Mouse (Mus musculus): Measurements from ENCODE around the gene Rab44. TPM values are rescaled to one million over a fixed set of nuclear protein-coding genes. Genes with fewer than 3 reads are reported as not detected.

The Rab44 gene
- polyA plus RNA-seq (2015; fragmentation: Nextera tagmentation; extraction: Ambion mirVana) = 2.3 and 3.9 TPM in 2 replicates

GRCm38 (mm10) chr17:29113591-29114352 lies at the start of gene Rab44:
Gene Rab44, plus strand, starts transcription at chr17:29114145.

GRCm38 (mm10) chr17:29090776-29091175 lies 23.2 kb upstream of the Rab44 start, which contains the start of gene Cdkn1a:
Gene Cdkn1a, plus strand, starts transcription at chr17:29090976.

Other genes with a start within 250 kb of the Rab44 start
- gene 4930539E08Rik, start 198.8 kb upstream of the Rab44 start, polyA plus RNA-seq (2015; fragmentation: Nextera tagmentation; extraction: Ambion mirVana) = 0.06 and 0.07 TPM in 2 replicates
- gene Pxt1, start 170.3 kb upstream of the Rab44 start, polyA plus RNA-seq (2015; fragmentation: Nextera tagmentation; extraction: Ambion mirVana) = 0.44 and 0.45 TPM in 2 replicates
- gene Kctd20, start 162.2 kb upstream of the Rab44 start, polyA plus RNA-seq (2015; fragmentation: Nextera tagmentation; extraction: Ambion mirVana) = 37.8 and 40.0 TPM in 2 replicates
- gene Stk38, start 106.2 kb upstream of the Rab44 start, polyA plus RNA-seq (2015; fragmentation: Nextera tagmentation; extraction: Ambion mirVana) = 58.2 and 58.7 TPM in 2 replicates
- gene Srsf3, start 81.5 kb upstream of the Rab44 start, polyA plus RNA-seq (2015; fragmentation: Nextera tagmentation; extraction: Ambion mirVana) = 130 and 166 TPM in 2 replicates
- 506 and 575 TPM in 2 replicates for gene Cdkn1a, start 23.2 kb upstream of the Rab44 start, polyA plus RNA-seq (2015; fragmentation: Nextera tagmentation; extraction: Ambion mirVana)
- 0.18 and 0.95 TPM in 2 replicates for gene Cpne5, start 124.0 kb downstream of the Rab44 start, polyA plus RNA-seq (2015; fragmentation: Nextera tagmentation; extraction: Ambion mirVana)
- 39.0 and 44.8 TPM in 2 replicates for gene Ppil1, start 150.0 kb downstream of the Rab44 start, polyA plus RNA-seq (2015; fragmentation: Nextera tagmentation; extraction: Ambion mirVana)
- gene BC004004, start 154.6 kb downstream of the Rab44 start, polyA plus RNA-seq (2015; fragmentation: Nextera tagmentation; extraction: Ambion mirVana) = 105 and 115 TPM in 2 replicates
- gene Pi16, start 203.5 kb downstream of the Rab44 start, polyA plus RNA-seq (2015; fragmentation: Nextera tagmentation; extraction: Ambion mirVana) = 11.8 and 15.1 TPM in 2 replicates
- 185 and 194 TPM in 2 replicates for gene Mtch1, start 233.8 kb downstream of the Rab44 start, polyA plus RNA-seq (2015; fragmentation: Nextera tagmentation; extraction: Ambion mirVana)
- 4.5 and 5.5 TPM in 2 replicates for gene Fgd2, start 246.8 kb downstream of the Rab44 start, polyA plus RNA-seq (2015; fragmentation: Nextera tagmentation; extraction: Ambion mirVana)

Measured in skeletal muscle tissue, postnatal 0 days (tissue).